Mouse (Mus musculus): ENCODE data around the gene Rae1. TPM values are rescaled to one million over a fixed set of nuclear protein-coding genes. Genes with fewer than 3 reads are reported as not detected.

The Rae1 gene
- polyA plus RNA-seq, 1 experiment from 2014 or later, result 103 TPM

DNA sequence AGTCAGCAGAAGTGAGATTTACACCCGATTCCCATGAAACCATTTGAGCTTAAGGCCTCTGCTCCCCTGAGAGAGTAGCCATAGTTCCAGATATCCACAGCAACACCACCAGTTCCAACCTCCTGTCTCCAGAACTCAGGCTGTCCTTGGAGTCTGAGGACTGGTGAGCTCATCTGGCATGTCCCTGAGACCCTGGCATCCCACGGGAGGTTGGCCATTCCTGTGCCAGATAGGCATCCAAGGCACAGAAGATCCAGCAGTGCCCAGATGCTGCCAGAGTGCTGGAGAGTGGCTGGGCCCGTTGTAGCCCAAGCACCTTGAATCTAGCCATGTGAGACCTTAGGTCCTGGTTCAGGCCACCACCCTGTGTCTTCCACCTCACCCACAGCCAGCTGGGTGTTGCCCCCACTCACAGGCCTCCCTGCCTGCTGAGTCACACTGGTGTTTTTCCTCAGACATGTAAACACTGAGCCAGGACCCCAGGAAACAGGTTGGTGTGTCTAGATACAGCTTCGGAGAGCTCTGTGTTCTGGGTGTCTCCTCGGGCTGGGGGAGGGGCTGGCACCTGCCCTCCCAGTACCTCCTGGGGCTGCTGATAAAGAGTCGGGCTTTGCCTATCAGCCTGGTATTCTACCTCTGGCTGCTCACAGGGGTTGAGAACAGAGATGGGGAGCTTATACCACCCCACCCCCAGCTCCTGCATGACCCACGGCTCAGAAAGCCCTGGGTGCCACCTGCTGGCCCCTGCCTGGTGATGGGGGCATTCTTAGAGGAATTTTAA is 38.1 kb downstream of the Rae1 start:
- H3K9ac ChIP-seq, result no peak overlapping the region
- peak; percentile 85 for ATAC-seq (ENCODE audit: insufficient number of reproducible peaks, low FRiP score)
- no peak overlapping the region for H3K4me3 ChIP-seq
- peaks cover 54% of the 10 kb centered on the region for H3K4me1 ChIP-seq (replicated peaks)
- 47% methylated on average over 7 of the region's 7 CpGs for WGBS
- H3K27ac ChIP-seq (ENCODE audit: poor library complexity, severe bottlenecking), result peak overlapping the region; percentile 70
- H3K9me3 ChIP-seq (replicated peaks), result no peaks in the 10 kb centered on the region
- peaks cover 31% of the 10 kb centered on the region for H3K36me3 ChIP-seq
- no peaks in the 10 kb centered on the region for H3K27me3 ChIP-seq (replicated peaks)
- peak overlapping the region; percentile 13; the same call in 1 of the 2 replicates for H3K4me2 ChIP-seq

DNA sequence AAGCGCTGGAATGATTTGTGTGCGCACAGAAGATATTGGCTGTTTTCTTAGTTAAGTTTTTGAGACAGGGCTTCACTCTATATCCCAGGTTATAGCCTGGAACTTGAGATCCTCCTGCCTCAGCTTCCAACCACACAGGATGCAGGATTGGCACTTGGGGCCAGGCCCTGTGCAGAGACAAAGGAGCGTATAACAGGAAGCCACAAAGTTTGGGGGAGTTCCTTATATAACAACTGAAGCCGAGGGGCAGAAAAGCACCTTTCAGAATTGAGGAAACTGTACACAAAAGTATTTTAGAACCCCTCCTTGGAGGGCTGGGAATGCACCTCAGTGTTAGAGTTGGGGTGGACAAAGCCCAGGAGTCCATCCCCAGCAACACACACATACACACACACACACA is 39.1 kb downstream of the Rae1 start:
- no peak for ATAC-seq (ENCODE audit: insufficient number of reproducible peaks, low FRiP score)

GRCm38 (mm10) chr2:173040803-173041202 is 40.9 kb downstream of the Rae1 start:
- 91% methylated on average over 3 of the region's 3 CpGs for WGBS
- Histone ChIP-seq H3K4me1 (replicated peaks) (peaks cover 52% of the 10 kb centered on the region), H3K4me2 (no peak overlapping the region)

More for the DNA sequence above, 39.1 kb downstream of the Rae1 start:
- no peaks in the 10 kb centered on the region for H3K9me3 ChIP-seq (replicated peaks)
- H3K27me3 ChIP-seq (replicated peaks), result no peaks in the 10 kb centered on the region
- no peak overlapping the region for H3K4me3 ChIP-seq
- H3K36me3 ChIP-seq, result peaks cover 21% of the 10 kb centered on the region
- H3K27ac ChIP-seq (ENCODE audit: poor library complexity, severe bottlenecking), result peak overlapping the region; percentile 32
- no peak overlapping the region for H3K9ac ChIP-seq
- WGBS, result 92% methylated on average over 4 of the region's 4 CpGs
- H3K4me1 ChIP-seq (replicated peaks), result peaks cover 57% of the 10 kb centered on the region
- H3K4me2 ChIP-seq, result no peak overlapping the region

GRCm38 (mm10) chr2:173041242-173041641 is 41.3 kb downstream of the Rae1 start:
- Histone ChIP-seq H3K4me1 (replicated peaks) (peaks cover 52% of the 10 kb centered on the region), H3K4me3 (no peak overlapping the region), H3K9ac (no peak overlapping the region), H3K4me2 (no peak overlapping the region), H3K36me3 (0 out of 2 replicates have a peak, but pooled peaks cover under 1% of the 10 kb centered on the region), H3K27ac (ENCODE audit: poor library complexity, severe bottlenecking) (no peak overlapping the region), H3K9me3 (replicated peaks) (no peaks in the 10 kb centered on the region), H3K27me3 (replicated peaks) (no peaks in the 10 kb centered on the region)
- no peak for ATAC-seq (ENCODE audit: insufficient number of reproducible peaks, low FRiP score)
- WGBS, result 60% methylated on average over 5 of the region's 5 CpGs

More at GRCm38 (mm10) chr2:173040803-173041202, 40.9 kb downstream of the Rae1 start:
- H3K9me3 ChIP-seq (replicated peaks), result no peaks in the 10 kb centered on the region
- no peaks in the 10 kb centered on the region for H3K27me3 ChIP-seq (replicated peaks)
- no peak overlapping the region for H3K9ac ChIP-seq
- H3K27ac ChIP-seq (ENCODE audit: poor library complexity, severe bottlenecking), result no peak overlapping the region
- H3K4me3 ChIP-seq, result no peak overlapping the region
- H3K36me3 ChIP-seq, result peaks cover 4% of the 10 kb centered on the region; the same call in 1 of the 2 replicates
- no peak for ATAC-seq (ENCODE audit: insufficient number of reproducible peaks, low FRiP score)

DNA sequence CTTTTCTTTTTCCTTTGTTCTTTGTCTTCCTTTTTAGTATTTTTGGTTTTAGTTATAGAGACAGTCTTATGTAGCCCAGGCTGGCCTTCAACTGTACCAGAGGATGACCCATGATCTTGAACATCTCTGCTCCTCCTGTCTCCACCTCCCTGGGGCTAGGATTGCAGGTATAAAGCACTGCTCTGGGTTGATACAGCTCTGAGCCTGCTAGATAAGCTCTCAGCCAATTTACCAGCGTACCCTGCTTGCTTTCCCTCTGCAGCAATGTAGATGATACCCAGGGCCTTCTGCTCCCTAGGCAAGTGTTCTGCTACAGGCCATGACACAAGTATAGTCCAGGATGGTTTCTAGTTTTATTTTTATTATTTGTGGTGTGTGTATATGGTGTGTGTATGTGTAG is 42.0 kb downstream of the Rae1 start:
- Histone ChIP-seq H3K4me1 (replicated peaks) (peaks cover 54% of the 10 kb centered on the region), H3K4me2 (no peak overlapping the region), H3K27ac (ENCODE audit: poor library complexity, severe bottlenecking) (no peak overlapping the region), H3K27me3 (replicated peaks) (no peaks in the 10 kb centered on the region), H3K9ac (no peak overlapping the region), H3K4me3 (no peak overlapping the region), H3K36me3 (no peaks in the 10 kb centered on the region), H3K9me3 (replicated peaks) (no peaks in the 10 kb centered on the region)
- no peak for ATAC-seq (ENCODE audit: insufficient number of reproducible peaks, low FRiP score)
- 50% methylated on average over 1 of the region's 1 CpGs for WGBS

GRCm38 (mm10) chr2:173042504-173043162 is 42.7 kb downstream of the Rae1 start:
- Histone ChIP-seq H3K4me3 (no peak overlapping the region), H3K4me2 (no peak overlapping the region), H3K27ac (ENCODE audit: poor library complexity, severe bottlenecking) (peak overlapping the region; percentile 68), H3K9ac (no peak overlapping the region), H3K36me3 (no peaks in the 10 kb centered on the region), H3K4me1 (replicated peaks) (peaks cover 61% of the 10 kb centered on the region), H3K27me3 (replicated peaks) (no peaks in the 10 kb centered on the region), H3K9me3 (replicated peaks) (no peaks in the 10 kb centered on the region)
- WGBS, result 33% methylated on average over 11 of the region's 11 CpGs
- no peak for ATAC-seq (ENCODE audit: insufficient number of reproducible peaks, low FRiP score)

- Histone ChIP-seq H3K4me2 (no peak overlapping the region), H3K9ac (no peak overlapping the region), H3K27me3 (replicated peaks) (no peaks in the 10 kb centered on the region), H3K4me1 (replicated peaks) (peaks cover 73% of the 10 kb centered on the region), H3K36me3 (no peaks in the 10 kb centered on the region), H3K27ac (ENCODE audit: poor library complexity, severe bottlenecking) (peak overlapping the region; percentile 17; the same call in 1 of the 2 replicates), H3K4me3 (no peak overlapping the region), H3K9me3 (replicated peaks) (no peaks in the 10 kb centered on the region)
- 65% methylated on average over 18 of the region's 18 CpGs for WGBS
- ATAC-seq (ENCODE audit: insufficient number of reproducible peaks, low FRiP score), result no peak
Measured at GRCm38 (mm10) chr2:173044198-173044970, 44.5 kb downstream of the Rae1 start.

DNA sequence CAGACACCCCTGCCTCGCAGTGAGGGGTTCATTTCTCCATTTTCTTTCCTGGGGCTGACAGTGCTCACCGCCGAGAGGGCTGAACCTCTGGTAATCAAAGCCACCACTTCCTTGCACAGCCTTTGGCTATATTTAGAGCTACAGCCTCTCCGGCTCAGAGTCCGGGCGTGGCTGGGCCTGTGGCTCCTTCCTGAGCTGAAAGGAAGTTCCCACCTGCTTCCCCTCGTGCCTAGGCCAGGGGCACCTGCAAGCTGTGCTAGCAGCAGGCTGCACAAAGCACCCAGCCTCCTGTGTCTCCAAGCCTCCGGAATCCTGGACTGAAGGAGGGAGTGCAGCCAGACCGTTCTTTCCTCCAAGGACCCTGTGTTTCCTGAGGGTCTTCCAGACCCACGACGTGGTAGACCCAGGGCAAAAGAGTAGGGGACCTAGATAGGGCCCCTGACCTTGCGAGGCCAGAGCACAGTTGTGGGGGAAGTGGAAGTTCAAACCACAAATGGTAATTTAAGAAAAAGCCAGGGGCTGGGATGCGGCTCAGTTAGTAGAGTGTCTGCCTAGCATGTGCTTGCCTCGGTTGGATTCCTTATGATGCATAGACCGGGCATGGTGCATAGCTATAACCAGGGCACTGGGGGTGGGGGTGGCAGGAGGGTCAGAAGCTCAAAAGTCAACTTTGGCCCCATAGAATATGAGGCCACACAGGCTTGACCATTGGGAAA is 46.8 kb downstream of the Rae1 start:
- H3K27me3 ChIP-seq (replicated peaks), result no peaks in the 10 kb centered on the region
- 39% methylated on average over 15 of the region's 15 CpGs for WGBS
- H3K9me3 ChIP-seq (replicated peaks), result no peaks in the 10 kb centered on the region
- H3K36me3 ChIP-seq, result no peaks in the 10 kb centered on the region
- peak overlapping the region; percentile 91 for H3K27ac ChIP-seq (ENCODE audit: poor library complexity, severe bottlenecking)
- no peak overlapping the region for H3K4me3 ChIP-seq
- H3K4me1 ChIP-seq (replicated peaks), result peaks cover 85% of the 10 kb centered on the region
- peak overlapping the region; percentile 55 for H3K9ac ChIP-seq
- ATAC-seq (ENCODE audit: insufficient number of reproducible peaks, low FRiP score), result peak; percentile 37
- H3K4me2 ChIP-seq, result peak overlapping the region; percentile 24; the same call in 1 of the 2 replicates

- Histone ChIP-seq H3K4me1 (replicated peaks) (peaks cover 80% of the 10 kb centered on the region), H3K4me2 (no peak overlapping the region), H3K27ac (ENCODE audit: poor library complexity, severe bottlenecking) (peak overlapping the region; percentile 12; the same call in 1 of the 2 replicates), H3K9me3 (replicated peaks) (no peaks in the 10 kb centered on the region), H3K4me3 (no peak overlapping the region), H3K36me3 (no peaks in the 10 kb centered on the region), H3K9ac (no peak overlapping the region), H3K27me3 (replicated peaks) (no peaks in the 10 kb centered on the region)
- 75% methylated on average over 5 of the region's 5 CpGs for WGBS
- ATAC-seq (ENCODE audit: insufficient number of reproducible peaks, low FRiP score), result no peak
Measured at GRCm38 (mm10) chr2:173047471-173047870, 47.6 kb downstream of the Rae1 start.

DNA sequence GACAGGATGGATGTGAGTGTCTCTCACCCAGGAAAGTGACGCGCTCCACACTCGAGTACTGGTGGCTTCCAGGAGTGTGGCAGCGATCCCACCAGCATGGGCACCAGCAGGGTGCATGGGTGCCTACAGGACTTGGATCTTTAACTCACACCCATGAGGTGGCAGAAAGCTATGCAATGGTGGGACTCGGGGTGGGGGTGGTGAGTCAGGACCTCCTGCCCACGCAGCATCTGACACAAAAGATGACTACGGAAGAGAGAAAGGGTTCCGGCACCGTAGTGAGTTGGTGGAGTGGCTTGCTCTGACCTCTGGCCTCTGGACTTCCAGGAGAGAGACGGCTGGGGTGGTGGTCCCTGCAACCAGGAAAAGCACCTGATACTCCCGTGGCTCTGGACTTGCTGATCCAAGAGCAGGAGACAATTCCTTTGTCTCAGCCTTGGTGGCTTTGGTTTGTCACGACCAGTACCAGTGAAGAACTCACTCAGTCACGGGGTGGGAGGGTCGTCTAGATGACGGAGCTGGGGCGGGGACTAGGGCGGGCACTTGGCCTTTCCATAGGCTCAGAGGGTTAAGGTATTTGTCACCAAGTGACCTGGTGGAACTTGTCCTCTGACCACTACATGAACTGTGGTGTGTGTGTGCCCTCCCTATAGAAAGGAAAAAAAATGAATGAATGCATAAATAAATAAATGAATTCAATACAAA is 48.3 kb downstream of the Rae1 start:
- peak overlapping the region; percentile 12; the same call in 1 of the 2 replicates for H3K27ac ChIP-seq (ENCODE audit: poor library complexity, severe bottlenecking)
- no peaks in the 10 kb centered on the region for H3K36me3 ChIP-seq
- H3K4me3 ChIP-seq, result no peak overlapping the region
- H3K4me2 ChIP-seq, result no peak overlapping the region
- peaks cover 80% of the 10 kb centered on the region for H3K4me1 ChIP-seq (replicated peaks)
- no peaks in the 10 kb centered on the region for H3K27me3 ChIP-seq (replicated peaks)
- no peaks in the 10 kb centered on the region for H3K9me3 ChIP-seq (replicated peaks)
- 58% methylated on average over 17 of the region's 17 CpGs for WGBS
- H3K9ac ChIP-seq, result no peak overlapping the region
- no peak for ATAC-seq (ENCODE audit: insufficient number of reproducible peaks, low FRiP score)

All from heart, embryonic 12.5 days (tissue).